Mouse (Mus musculus): ENCODE measurements at regions not wholly inside any gene's neighbourhood (a gene's known extent, or its start where the extent isn't known, plus 50 kb on each side); places are given as distances from the start of the nearest gene placed in this dataset.
A peak's percentile ranks its signal among the peaks of the same experiment; 100 is the strongest.

DNA sequence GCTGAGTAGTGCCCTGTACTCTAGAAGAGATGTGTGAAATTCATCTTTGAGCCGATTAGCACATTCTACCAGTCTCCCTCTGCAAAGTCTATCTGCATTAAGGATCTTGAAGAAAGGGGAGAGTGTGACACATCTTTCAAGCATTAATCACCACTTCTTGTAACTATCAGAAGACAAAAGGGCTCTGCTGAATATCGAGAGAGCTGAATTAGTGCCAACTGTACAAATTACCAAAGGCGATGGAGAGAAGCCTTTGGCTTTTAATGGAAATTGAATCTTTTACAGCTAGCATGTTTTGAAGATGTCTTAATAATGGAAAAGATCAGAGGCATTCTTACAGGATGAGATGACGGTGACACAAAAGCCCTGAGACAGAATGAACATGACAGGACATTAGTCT, 97.2 kb upstream of the Pam start:
- DNase-seq (ENCODE audit: low read depth, low spot score) = no peak

- DNase-seq (ENCODE audit: low read depth, low spot score) = no peak
Measured at GRCm38 (mm10) chr1:98192044-98192484, 96.6 kb upstream of the Pam start.

- DNase-seq (ENCODE audit: low read depth, low spot score) = no peak
Measured at GRCm38 (mm10) chr1:98191331-98191730, 95.9 kb upstream of the Pam start.

- no peak for DNase-seq (ENCODE audit: low read depth, low spot score)
Measured at GRCm38 (mm10) chr1:98190741-98191140, 95.3 kb upstream of the Pam start.

DNA sequence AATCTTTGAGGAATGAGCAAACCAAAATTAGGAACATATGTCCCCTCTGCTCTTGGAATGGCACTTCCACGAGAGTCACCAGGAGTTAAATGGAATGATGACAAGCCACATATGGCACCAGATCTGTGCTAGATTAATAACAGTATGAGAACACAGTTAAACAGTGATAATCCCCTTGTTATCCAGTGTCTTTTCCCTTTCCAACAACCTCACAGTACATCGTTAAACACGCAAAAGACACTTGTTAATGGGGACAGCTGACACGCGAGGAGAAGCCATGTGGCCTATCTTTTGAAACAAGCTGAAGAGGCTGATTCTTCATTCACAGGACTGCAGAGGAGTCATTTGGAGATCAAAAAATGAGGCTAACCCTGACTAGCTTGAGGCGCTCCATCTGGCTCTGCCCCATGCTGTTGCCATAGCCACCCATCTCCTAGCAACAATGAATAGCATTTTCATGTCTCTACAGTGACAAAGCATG, 94.6 kb upstream of the Pam start:
- DNase-seq (ENCODE audit: low read depth, low spot score) = peak; percentile 6

DNA sequence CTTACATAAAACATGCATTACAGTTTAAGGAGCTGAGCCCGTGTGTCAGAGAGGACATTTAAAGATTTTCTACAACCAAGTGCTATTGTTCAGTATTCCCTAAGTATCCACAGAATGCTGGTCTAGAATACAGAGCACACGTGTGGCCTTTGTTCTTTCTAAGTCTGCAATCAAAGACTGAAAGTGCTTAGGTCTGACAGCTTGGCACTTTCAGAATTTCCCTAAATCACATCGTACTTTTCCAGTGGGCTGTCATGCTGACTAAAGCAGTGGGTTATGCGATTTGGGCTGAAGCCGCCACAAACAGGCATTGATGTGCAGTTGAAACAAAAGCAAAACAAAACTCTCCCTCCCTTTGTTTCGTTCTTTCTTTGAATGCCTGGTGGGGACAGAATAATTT, 84.9 kb upstream of the Pam start:
- DNase-seq (ENCODE audit: low read depth, low spot score) = no peak

DNA sequence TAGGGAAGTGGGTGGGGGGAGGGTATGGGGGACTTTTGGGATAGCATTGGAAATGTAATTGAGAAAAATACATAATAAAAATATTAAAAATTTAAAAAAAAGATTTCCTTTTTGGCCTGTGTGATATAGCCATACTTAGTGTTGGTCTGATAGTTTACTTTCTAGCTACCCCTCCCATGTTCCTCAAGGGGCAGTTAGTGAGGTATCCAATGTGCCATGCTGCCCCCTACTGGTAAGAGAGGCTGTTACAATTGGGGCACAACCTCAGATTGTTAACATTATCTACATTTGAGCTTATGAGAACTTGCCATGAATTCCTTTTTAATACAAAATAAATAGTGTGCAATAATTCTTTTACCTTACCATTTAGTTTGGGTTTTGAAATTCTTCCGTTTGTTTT, 83.6 kb upstream of the Pam start:
- DNase-seq (ENCODE audit: low read depth, low spot score) = peak; percentile 38

DNA sequence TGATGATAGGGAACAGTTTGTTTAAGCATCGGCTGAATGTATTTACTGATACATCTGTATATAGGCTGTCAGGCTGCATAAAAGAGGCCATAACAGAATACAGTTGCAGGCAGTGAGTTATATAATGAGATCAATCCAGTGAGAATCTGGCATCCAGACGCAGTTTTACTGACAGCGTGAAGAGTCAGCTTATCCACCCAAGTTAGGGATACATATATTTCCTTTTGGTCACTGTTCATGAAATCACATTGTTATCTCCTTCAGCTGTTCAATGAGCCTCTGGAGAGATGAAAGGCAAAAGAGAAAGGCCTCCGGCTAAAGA, 79.3 kb upstream of the Pam start:
- DNase-seq (ENCODE audit: low read depth, low spot score) = no peak

- DNase-seq (ENCODE audit: low read depth, low spot score) = no peak
Measured at GRCm38 (mm10) chr1:98173907-98174810, 78.7 kb upstream of the Pam start.

GRCm38 (mm10) chr1:98173431-98173830, 78.0 kb upstream of the Pam start:
- DNase-seq (ENCODE audit: low read depth, low spot score) = no peak

GRCm38 (mm10) chr1:98171291-98171690, 75.8 kb upstream of the Pam start:
- DNase-seq (ENCODE audit: low read depth, low spot score) = no peak

GRCm38 (mm10) chr1:98169352-98169751, 73.9 kb upstream of the Pam start:
- no peak for DNase-seq (ENCODE audit: low read depth, low spot score)

DNA sequence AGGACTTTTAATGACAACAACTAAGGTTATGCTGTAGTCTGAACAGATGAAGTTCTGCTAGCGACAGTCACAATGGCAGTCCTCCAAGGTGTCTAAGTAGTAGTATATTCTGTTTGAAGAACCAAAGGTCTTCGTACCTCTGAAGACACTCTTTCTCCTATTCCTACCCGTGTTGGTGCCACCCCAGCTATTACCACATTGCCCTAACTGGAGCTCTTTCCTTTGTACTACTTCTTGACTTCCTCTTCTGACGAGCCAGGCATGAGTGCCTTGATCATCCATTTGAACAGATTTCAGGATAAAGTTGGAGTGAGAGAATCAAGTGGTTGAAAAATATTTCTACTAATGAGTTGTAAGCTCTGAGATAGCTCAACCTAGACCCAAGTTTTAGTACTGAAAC, 72.4 kb upstream of the Pam start:
- DNase-seq (ENCODE audit: low read depth, low spot score) = no peak

- DNase-seq (ENCODE audit: low read depth, low spot score) = no peak
Measured at GRCm38 (mm10) chr1:98162639-98162927, 67.1 kb upstream of the Pam start.

GRCm38 (mm10) chr1:98161882-98162638, 66.6 kb upstream of the Pam start:
- DNase-seq (ENCODE audit: low read depth, low spot score) = no peak

- no peak for DNase-seq (ENCODE audit: low read depth, low spot score)
Measured at GRCm38 (mm10) chr1:98158969-98159368, 63.5 kb upstream of the Pam start.

DNA sequence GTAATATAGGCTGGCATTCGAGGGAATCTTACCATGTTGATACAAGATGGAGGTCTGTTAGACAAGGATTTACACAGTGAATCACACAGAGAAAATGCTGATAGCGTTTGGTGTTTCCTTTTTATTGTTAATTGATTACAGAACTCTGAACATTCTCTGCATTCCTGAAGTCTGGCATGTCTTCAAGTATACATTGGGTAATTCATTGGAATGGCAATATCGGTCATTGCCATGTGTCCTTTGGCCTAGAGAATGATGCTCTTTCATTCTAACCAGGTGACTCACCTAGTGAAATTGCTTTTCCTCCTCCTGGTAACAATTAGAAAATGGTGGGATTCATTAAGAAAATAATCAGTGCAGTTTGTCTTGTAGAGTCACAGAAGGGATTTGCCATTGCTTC, 51.9 kb upstream of the Pam start:
- DNase-seq (ENCODE audit: low read depth, low spot score) = no peak
